Mouse (Mus musculus) lung, postnatal 25 days (tissue): Measurements from ENCODE around the gene Cybrd1.

Source experiments
- DNase-seq: peaks from one replicate; pipeline ENCODE4 v3.0.0; 2022; ENCODE audit warnings: low spot score

Cybrd1 gene

GRCm38 (mm10) chr2:71123591-71123990, 5.9 kb downstream of the Cybrd1 start:
- DNase-seq, result no peak

GRCm38 (mm10) chr2:71127779-71128534, 10.2 kb downstream of the Cybrd1 start:
- DNase-seq, result no peak

GRCm38 (mm10) chr2:71130366-71130765, 12.6 kb downstream of the Cybrd1 start:
- DNase-seq, result no peak

- no peak for DNase-seq
Observed at GRCm38 (mm10) chr2:71131866-71132496, 14.3 kb downstream of the Cybrd1 start.

- peak; percentile 66 for DNase-seq
Observed at GRCm38 (mm10) chr2:71134041-71134505, 16.4 kb downstream of the Cybrd1 start.

- DNase-seq, result no peak
Observed at GRCm38 (mm10) chr2:71134836-71135235, 17.1 kb downstream of the Cybrd1 start.

GRCm38 (mm10) chr2:71140622-71141021, 22.9 kb downstream of the Cybrd1 start:
- no peak for DNase-seq

GRCm38 (mm10) chr2:71142410-71142809, 24.7 kb downstream of the Cybrd1 start:
- no peak for DNase-seq

- no peak for DNase-seq
Observed at GRCm38 (mm10) chr2:71145853-71146252, 28.1 kb downstream of the Cybrd1 start.

- peak; percentile 33 for DNase-seq
Observed at GRCm38 (mm10) chr2:71146266-71146665, 28.5 kb downstream of the Cybrd1 start.

GRCm38 (mm10) chr2:71147816-71148215, 30.1 kb downstream of the Cybrd1 start:
- DNase-seq, result no peak

GRCm38 (mm10) chr2:71152170-71152569, 34.4 kb downstream of the Cybrd1 start:
- DNase-seq, result no peak

GRCm38 (mm10) chr2:71155486-71155885, 37.8 kb downstream of the Cybrd1 start:
- peak; percentile 67 for DNase-seq

- DNase-seq, result no peak
Observed at GRCm38 (mm10) chr2:71156446-71156845, 38.7 kb downstream of the Cybrd1 start.

GRCm38 (mm10) chr2:71157881-71158280, 40.2 kb downstream of the Cybrd1 start:
- no peak for DNase-seq

GRCm38 (mm10) chr2:71159576-71160306, 42.0 kb downstream of the Cybrd1 start:
- no peak for DNase-seq

- DNase-seq, result no peak
Observed at GRCm38 (mm10) chr2:71160307-71160861, 42.7 kb downstream of the Cybrd1 start.

GRCm38 (mm10) chr2:71161558-71161957, 43.8 kb downstream of the Cybrd1 start:
- no peak for DNase-seq

GRCm38 (mm10) chr2:71162831-71163621, 45.3 kb downstream of the Cybrd1 start:
- DNase-seq, result no peak

- DNase-seq, result no peak
Observed at GRCm38 (mm10) chr2:71167211-71167610, 49.5 kb downstream of the Cybrd1 start.

- no peak for DNase-seq
Observed at GRCm38 (mm10) chr2:71168461-71169021, 50.8 kb downstream of the Cybrd1 start.
